Mouse (Mus musculus) ovary, adult 18-20 months (tissue): ENCODE measurements around the gene Ar.

Experiments used
- DNase-seq: peaks from one replicate; pipeline ENCODE4 v3.0.0; 2022; ENCODE audit warnings: low spot score, mixed read lengths

The Ar gene

DNA sequence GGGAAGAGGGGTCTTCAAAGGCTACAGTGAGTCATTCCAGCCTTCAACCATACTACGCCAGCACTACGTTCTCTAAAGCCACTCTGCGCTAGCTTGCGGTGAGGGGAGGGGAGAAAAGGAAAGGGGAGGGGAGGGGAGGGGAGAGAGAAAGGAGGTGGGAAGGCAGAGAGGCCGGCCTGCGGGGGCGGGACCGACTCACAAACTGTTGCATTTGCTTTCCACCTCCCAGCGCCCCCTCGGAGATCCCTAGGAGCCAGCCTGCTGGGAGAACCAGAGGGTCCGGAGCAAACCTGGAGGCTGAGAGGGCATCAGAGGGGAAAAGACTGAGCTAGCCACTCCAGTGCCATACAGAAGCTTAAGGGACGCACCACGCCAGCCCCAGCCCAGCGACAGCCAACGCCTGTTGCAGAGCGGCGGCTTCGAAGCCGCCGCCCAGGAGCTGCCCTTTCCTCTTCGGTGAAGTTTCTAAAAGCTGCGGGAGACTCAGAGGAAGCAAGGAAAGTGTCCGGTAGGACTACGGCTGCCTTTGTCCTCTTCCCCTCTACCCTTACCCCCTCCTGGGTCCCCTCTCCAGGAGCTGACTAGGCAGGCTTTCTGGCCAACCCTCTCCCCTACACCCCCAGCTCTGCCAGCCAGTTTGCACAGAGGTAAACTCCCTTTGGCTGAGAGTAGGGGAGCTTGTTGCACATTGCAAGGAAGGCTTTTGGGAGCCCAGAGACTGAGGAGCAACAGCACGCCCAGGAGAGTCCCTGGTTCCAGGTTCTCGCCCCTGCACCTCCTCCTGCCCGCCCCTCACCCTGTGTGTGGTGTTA, at the start of gene Ar:
TSS of gene Ar (plus strand) at position 239 of the 812 bp plus-strand sequence.
- peak; percentile 66 for DNase-seq

DNA sequence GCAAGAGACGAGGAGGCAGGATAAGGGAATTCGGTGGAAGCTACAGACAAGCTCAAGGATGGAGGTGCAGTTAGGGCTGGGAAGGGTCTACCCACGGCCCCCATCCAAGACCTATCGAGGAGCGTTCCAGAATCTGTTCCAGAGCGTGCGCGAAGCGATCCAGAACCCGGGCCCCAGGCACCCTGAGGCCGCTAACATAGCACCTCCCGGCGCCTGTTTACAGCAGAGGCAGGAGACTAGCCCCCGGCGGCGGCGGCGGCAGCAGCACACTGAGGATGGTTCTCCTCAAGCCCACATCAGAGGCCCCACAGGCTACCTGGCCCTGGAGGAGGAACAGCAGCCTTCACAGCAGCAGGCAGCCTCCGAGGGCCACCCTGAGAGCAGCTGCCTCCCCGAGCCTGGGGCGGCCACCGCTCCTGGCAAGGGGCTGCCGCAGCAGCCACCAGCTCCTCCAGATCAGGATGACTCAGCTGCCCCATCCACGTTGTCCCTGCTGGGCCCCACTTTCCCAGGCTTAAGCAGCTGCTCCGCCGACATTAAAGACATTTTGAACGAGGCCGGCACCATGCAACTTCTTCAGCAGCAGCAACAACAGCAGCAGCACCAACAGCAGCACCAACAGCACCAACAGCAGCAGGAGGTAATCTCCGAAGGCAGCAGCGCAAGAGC, 1.3 kb downstream of the Ar start:
- no peak for DNase-seq

DNA sequence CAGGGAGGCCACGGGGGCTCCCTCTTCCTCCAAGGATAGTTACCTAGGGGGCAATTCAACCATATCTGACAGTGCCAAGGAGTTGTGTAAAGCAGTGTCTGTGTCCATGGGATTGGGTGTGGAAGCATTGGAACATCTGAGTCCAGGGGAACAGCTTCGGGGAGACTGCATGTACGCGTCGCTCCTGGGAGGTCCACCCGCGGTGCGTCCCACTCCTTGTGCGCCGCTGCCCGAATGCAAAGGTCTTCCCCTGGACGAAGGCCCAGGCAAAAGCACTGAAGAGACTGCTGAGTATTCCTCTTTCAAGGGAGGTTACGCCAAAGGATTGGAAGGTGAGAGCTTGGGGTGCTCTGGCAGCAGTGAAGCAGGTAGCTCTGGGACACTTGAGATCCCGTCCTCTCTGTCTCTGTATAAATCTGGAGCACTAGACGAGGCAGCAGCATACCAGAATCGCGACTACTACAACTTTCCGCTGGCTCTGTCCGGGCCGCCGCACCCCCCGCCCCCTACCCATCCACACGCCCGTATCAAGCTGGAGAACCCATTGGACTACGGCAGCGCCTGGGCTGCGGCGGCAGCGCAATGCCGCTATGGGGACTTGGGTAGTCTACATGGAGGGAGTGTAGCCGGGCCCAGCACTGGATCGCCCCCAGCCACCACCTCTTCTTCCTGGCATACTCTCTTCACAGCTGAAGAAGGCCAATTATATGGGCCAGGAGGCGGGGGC, 2.0 kb downstream of the Ar start:
- DNase-seq, result no peak

DNA sequence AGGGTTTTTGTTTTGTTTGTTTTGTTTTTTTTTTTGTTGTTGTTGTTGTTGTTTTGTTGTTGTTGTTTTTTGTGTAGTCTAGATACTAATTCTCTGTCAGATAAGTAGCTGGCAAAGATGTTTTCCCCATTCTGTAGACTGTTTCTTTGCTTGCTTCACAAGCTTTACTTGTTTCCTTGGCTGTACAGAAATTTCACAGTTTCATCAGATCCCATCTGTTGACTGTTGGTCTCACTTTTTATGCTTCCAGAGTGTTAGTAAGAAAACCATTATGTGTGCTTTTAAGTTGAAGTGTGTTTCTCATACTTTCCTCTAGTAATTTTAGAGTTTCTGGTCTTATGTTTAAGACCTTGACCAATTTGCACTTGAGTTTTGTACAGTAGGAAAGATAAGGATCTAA, 41.2 kb downstream of the Ar start:
- DNase-seq, result no peak

DNA sequence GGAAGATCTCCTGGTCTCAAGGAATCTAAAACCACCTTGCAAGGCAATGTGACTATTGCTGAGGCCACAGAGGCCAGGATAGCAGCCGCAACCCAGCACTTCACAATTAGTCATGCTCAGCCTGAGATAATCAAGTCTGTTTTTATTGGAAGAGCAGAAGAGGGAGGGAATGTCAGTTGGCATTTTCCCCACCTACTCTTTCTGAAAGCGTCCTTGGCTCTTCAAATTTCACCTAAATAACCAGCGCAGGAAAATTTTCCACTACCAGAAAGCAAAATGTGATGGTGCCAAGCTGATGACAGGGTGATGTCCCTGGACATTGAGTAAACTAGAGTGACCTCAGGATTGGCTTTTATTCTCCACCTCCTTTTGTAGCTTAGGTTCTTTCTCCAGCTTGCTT, 57.2 kb downstream of the Ar start:
- DNase-seq, result peak; percentile 11

DNA sequence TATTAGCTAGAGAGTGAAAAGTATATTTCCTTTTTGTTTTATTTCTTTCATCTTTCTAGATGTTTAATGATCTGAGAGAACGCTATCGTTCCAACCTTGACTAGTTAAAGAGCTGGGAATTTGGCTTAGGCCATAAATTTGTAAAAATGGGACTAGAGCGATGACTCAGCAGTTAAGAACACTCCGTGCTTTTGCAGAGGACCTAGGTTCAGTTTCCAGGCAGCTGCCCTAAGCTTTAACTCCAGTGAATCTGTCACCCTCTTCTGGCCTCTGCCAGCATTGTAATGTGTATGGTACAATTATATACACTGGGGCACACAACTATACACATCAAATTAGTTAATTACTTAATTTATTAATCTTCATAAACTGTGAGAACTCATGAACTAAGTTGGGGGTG, 58.6 kb downstream of the Ar start:
- DNase-seq, result no peak

DNA sequence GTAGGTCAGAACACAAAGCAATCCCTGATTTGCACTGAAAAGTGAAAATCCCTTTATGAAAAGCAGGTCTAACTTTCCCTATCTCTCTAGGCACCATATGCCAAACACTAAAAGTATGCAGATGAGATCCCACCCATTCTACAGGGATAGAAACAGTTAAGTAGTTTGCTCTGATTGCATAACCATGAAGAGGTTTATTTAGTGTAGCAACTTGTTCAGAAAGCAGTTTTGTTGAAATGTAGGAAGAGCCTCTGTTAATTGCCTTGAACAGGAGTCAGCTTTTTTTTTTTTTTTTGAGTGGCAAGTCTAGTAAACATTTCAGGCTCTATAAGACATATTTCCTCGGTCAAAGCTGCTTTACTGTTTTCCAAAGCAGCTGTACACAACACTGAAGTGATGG, 67.5 kb downstream of the Ar start:
- DNase-seq, result no peak

DNA sequence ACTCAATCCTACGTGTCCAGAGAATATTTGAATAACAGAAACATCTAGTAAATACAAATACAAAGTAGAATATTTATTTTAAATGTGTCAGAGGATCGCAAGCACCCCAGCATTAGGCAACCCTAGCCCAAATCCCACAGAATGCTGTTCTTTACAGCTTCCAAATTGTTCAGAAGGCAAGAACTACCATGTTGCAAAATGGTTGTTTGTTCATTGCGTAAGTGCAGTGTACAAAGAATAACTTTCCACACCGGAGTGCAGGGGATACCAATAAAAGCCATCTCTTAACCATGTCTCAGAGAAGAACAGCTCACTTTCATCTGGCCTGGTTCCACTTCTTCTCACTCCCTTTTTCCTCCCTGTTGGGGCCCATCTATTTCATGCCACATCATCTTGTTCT, 90.4 kb downstream of the Ar start:
- no peak for DNase-seq

DNA sequence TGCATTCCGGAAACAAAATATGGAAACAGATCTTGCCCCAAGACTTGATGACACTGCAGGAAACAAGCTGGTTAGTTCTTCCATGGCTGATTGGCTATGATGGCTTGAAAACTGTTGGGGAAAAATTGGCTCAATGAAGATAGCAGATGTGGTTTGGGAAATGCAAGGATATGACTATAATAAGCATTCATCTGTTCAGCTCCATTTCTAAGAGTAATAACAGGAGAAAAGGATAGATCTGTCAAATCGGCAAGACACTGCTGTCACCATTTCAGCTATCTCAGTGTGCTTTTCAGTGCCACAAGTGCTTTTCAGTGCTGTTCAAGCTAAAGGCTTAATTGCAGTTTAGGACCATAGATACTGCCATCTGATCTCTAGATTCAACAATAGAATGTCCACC, 96.5 kb downstream of the Ar start:
- DNase-seq, result no peak

DNA sequence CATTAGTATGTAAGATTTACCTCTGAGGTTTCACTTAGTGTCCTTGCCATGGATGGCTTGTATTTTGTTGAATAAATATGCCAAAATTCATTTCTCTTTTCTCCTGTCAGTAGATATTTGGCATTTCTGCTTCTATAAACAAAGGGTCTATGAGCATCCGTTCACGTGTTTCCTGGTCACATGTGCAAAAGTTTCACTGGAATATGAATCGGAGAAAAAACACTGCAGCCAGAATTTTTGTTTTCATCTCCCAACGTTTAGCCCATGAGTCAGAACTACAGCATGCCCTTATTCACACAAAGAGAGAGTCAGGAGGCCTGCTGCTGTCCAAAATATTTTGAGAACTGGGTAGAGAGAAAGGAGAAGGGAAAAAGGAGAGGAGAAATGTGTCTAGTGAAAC, 99.8 kb downstream of the Ar start:
- DNase-seq, result no peak

DNA sequence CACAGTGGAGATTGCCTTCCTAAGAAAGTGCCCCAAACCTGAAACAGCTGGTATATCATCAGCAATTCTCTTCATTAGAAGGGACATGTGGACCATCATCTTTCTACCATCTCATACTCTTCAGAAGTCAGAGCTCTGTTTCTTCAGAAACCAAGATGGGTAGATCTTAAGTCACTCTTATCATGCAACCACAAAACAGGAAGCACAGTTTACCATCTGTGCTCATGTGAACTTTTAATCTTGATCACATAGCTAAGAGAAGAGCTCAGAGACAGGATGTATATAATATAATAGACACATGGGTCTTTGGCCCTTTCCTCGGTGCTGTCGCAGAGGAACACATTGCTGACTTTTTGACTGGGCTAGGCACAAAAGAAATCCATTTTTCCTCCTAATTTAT, 111.1 kb downstream of the Ar start:
- DNase-seq, result no peak

DNA sequence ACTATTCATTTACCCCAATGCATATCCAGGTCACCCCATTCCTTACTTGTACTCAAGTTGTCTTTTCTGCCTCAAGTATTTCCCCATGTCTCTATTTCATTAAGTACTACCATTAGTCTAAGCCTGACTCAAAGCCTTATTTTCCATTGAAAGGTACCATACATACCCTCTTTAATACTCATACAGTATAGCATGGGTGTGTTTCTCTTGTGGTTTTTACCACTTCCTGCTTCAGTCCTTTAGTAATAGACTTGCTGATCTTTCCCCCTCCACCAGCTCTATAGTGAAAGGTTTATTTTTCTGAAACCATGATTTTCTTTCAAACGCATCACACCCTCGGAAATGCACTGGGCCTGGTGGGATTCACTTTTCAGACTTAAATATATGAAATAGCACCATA, 117.2 kb downstream of the Ar start:
- no peak for DNase-seq

DNA sequence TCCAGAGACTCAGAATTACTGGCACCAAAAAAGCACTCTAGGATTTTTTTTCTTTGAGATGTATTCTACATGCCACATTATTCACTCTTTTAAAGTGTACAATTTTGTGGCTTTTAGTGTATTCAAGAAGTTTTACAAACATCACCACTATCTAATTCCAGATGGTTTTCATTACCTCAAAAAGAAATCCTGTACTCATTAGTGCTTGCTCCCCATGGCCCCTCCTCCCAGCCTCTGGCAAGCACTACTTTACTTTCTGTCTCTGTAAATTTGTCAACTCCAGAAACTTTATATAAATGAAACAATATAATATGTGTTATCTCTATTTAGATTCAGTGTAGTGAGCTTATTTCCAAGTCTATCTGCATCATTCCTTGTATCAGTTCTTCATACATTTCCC, 122.8 kb downstream of the Ar start:
- no peak for DNase-seq

DNA sequence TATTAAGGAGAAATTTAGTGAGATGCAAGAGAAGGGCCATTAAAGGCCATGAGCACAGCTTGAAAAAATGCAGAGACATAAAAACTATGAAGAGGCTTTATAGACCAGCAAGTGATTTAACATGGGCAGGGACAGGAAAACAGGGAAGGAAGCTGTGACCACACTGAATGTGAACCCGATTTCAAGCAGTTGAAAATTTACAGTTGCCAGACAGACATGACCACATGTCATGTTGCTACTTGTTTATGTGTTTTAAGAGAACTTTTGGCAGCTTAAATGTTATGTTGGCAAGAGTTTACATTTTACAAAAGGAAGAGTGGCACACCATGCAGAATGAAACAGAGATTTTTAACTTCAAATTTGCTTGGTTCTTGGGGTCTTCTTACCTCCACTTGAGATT, 143.2 kb downstream of the Ar start:
- DNase-seq, result no peak

DNA sequence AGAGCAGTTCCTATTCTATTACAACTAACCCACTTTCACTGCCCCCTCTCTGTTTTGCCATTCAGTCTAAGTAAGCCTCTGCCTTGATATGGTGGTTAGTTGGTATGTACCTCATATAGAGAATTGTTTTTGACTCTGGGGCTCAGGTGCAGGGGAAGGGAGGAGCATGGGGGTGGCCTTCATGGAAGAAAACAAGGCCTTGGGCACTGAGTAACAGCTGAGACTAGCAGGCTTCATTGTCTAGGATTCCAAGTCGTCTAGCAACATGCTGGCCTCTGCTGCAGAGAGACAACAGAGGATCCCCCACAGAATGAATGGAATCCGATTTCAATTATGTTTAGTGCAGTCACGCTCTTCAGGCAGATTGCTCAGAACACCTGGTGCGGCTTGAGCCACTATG, 152.1 kb downstream of the Ar start:
- DNase-seq, result no peak

DNA sequence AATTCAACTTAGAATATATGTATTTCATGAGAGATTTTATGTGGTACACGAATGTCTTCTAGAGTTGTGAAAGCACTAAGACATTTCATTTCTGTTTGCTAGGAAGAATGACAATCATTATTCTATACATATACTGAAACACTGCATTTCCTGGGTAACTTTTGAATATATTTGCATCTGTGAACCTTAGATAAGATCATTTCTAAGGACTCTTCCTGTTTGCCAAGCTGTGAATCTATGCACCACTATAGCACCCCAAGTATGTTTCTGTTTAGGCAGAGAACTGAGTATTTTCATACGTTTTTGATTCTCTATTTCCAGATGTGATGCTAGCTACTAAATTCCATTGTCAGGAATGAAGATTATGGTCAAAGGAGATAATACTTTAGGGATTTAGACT, 153.4 kb downstream of the Ar start:
- DNase-seq, result no peak

DNA sequence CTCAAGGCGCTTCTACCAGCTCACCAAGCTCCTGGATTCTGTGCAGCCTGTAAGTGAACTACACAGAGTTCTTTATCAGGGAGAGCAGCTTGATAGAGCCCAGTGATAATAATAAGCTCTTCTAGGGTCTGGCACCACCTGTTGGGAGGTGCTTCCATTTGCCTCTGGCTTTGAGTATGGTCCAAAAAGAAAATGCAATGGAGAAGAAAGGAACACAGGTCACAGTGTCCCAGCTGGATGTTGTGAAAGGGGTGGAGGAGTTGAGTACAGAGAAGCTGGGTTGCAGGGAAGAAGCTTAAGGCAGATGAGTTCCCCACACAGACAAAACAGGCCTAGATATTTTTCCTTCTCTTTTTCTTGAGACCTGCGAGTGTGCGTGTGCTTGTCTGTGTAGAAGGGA, 167.4 kb downstream of the Ar start:
- DNase-seq, result no peak

DNA sequence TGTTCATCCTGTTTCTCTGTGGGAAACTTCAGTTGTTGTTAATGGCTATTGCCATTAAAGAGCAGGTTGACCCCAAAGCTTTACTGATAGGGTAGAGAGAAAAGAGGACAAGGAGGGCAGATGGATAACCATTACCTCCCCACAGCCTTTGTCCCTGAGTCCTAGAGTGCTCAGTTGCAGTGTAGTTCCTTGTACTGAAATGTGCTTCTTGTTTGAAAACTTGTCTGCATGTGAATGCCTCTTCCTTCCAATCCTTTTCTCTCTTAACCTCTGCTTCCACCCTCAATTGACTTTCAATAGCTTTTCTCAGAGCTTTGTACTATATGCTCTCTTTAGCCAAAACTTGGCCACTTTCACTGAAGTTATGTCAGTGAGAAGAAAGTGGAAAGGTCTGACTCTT, 168.9 kb downstream of the Ar start:
- DNase-seq, result no peak

DNA sequence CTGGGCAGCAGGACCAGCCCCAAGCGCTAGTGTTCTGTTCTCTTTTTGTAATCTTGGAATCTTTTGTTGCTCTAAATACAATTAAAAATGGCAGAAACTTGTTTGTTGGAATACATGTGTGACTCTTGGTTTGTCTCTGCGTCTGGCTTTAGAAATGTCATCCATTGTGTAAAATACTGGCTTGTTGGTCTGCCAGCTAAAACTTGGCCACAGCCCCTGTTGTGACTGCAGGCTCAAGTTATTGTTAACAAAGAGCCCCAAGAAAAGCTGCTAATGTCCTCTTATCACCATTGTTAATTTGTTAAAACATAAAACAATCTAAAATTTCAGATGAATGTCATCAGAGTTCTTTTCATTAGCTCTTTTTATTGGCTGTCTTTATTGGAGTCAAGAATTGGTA, 174.5 kb downstream of the Ar start:
- DNase-seq, result no peak

DNA sequence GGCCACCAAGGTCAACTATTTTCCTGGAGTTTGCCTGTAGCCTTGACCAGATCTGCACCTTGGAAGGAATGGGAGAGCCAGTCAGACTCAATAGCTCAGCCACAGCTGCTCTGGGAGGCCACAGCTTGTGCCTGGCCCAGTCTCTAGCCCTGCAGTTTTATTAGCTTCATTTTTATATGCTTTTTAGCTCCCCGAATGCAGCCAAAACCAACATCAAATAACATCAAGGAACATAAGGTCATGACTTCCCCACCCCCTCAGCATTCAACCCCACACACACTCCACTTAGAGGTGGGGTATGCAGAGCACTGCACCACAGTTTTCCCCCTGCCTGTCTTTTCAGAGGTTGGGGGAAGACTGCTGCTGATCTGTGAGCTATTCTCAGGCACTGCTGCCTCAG, 198.9 kb downstream of the Ar start:
- DNase-seq, result peak; percentile 6

DNA sequence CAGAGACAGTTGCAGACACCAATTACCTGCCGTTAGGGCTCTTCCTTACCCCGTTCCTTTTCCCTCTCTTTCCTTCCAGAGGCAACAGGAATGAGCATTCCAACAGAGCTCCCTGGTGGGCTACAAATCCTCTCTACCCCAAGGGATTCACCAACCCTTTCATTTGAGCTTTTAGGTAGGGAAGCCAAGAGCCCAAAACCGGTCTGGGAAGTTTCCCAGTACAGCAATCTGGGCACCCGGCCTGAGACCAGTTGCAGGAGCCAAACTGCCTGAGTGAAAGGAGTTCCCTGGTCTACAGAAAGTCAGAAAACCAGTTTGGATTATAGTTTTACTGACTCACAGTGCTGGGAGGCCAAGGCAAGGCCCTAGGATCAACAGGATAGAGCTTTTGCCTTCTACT, 199.5 kb downstream of the Ar start:
- DNase-seq, result peak; percentile 28
